Mouse (Mus musculus) adrenal gland, postnatal 25 days (tissue): ENCODE data around the gene Padi6. TPM values are rescaled to one million over a fixed set of nuclear protein-coding genes. Genes with fewer than 3 reads are reported as not detected.

ENCODE experiments used
- DNase-seq: peaks from one replicate; pipeline ENCODE4 v3.0.0; 2021; ENCODE audit warnings: mixed read lengths
- total RNA-seq: library from RNA; stranded (reverse); gene quantifications from 2 replicates; pipeline ENCODE4 v1.2.3, GENCODE M21; 2021

Padi6 gene
- total RNA-seq, 1 experiment from 2014 or later, result 0.15 TPM

DNA sequence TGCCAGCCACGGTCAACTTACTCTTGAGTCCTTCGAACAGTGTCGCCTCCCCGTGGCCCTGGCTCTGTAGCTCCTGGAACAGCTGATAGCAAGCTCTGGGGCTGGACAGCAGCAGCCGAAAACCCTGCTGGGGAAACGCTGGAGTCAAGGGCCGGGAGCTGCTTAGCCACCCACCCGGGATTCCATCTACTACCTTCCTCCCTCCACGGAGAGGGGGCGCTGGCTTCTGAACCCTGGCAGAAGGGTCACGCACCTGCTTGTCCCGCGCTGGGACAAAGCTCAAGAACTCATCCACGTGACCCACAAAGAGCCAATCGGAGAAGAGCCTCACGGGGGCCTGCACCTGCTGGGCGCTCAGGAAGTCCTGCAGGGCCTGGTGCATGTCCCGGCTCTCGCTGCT, 7.9 kb upstream of the Padi6 start:
- DNase-seq, result no peak

DNA sequence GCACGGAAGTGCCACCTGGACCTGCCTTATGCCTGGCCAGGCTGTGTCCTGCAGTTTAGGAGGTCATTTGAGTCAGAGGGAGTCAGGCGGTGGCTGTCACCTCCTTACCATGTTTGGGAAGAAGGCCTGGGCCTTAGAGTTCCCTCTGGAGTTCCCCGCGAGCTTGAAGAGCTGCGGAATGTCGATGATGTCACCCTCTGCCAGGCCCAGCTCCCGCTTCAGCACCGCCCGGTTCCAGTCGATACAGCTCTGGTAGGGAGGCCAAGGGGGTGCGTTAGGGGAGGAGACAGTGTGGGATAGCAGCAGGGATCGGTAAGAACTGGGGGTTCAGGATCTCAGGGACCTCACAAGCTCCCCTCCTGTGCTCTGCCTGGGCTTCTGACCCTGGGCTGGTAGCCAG, 5.5 kb upstream of the Padi6 start:
- DNase-seq, result no peak

DNA sequence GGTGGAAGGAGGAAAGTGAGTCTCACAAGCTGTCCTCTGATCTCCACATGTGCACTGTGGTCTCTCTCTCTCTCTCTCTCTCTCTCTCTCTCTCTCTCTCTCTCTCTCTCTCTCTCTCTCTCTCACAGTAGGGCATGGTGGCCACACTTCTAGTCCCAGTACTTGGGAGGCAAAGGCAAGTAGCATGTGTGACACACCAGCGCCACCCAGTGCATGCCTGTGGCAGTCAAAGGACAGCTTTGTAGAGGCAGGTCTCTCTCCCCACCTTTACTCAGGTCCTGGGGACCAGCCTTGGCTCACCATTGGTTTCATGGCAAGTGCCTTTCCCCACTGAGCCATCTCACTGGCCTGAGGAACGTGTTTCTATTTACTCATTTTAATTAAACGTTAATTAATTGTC, 2.2 kb upstream of the Padi6 start:
- peak; percentile 65 for DNase-seq

DNA sequence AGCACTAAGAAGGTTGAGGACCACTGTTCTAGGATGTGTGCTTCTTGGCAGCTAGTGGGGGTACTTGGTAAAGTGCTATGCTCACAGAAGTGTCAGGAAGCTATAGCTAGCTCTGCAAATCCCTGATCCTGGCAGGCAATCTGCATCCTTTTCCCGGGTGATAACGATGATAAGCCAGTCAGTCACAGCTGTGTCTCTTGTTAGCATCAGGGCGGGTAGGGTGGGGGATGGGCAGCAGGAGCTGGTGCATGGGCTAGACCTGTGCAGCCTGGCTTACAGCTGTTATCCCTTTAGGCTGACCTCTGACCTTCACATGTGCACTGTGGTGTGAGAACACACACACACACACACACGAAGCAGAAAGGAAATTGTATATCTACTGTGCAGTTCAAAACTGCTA, 643 bp upstream of the Padi6 start:
- no peak for DNase-seq

DNA sequence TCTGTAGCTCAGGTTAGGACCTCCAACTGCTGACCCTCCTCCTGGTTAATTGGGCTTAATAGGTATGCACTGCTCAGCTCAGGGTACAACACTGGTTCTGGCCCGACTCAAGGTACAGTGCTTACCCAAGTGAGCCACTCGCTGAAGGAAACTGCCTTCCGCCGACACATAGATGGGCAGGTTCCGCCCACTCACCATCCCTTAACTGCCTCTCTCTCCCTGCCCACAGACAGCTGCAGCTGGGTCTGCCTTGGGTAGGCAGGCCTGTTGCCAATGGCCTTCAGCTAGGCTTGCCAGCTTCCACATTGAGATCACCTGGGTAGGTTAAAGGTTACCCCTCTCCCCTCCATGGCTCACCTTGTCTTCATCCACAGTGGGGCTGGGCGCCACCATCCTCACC, 1.0 kb downstream of the Padi6 start:
- no peak for DNase-seq

DNA sequence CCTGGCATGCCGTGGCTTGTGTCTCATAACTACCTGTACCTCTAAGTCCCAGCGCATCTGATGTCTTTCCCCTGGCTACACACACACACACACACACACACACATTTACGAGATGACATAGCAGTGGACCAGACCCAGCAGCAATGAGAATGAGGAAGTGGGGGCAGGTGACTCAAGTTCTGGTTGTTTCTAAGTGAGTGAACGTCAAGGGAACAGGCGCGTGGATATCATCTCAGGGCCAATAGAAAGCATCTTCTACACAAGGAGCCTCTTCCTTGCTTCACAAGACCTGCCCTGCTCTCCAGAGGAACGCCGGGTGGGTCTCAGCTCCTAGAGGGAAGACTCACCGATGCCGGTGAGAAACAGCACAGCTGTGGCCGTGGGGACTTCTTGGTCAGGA, 1.8 kb downstream of the Padi6 start:
- DNase-seq, result no peak

DNA sequence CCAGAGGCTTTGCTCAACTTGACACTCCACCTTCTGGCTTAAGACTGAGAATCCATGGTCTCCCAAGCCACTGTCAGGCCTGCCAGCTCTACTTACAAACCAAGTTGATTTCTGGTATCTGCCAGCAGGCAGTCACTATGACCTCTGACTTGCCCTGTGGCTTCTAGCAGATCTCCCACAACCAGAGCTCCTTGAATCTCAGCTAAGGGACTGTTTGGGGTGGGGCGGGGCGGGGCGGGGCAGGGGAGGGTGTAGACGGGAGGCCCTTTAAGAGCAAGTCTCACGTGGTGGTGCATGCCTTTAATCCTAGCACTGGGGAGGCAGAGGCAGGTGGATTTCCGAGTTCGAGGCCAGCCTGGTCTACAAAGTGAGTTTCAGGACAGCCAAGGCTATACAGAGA, 9.6 kb downstream of the Padi6 start:
- no peak for DNase-seq

DNA sequence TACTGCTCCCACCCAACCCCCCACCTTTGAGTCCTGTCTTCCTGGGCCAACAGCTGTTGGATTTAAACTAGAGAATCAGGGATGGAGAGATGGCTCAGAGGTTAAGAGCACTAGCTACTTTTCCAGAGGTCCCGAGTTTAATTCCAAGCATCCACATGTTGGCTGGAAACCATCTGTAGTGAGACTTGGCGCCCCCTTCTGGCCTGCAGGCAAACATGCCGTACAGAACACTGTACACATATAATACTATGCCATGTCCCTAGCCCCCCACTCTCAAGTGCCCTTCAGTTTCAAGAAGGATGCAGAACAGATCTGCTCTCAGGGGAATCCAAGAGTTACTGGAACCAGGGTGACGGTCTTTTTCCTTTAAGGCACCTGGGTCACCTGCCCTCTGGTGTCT, 10.8 kb downstream of the Padi6 start:
- no peak for DNase-seq

DNA sequence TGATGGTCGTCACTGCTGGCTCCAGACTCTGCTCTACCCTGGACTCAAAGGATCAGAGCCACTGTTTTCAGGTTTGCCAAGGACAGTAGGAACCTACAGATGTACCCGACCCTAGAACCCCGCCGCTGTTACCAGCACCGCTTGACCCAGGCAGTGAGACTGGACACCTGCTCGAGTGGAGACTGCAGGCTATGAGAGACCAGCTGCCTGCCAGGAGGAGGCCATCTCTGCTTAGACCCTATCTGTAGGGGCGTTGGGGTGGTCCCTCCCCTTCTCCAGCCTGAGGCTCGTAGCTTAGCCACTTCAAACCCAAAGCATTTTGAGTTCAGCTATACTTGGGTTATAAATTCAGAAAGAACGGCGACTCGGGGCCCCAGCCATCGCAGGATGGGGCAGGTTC, 15.5 kb downstream of the Padi6 start:
- DNase-seq, result no peak

DNA sequence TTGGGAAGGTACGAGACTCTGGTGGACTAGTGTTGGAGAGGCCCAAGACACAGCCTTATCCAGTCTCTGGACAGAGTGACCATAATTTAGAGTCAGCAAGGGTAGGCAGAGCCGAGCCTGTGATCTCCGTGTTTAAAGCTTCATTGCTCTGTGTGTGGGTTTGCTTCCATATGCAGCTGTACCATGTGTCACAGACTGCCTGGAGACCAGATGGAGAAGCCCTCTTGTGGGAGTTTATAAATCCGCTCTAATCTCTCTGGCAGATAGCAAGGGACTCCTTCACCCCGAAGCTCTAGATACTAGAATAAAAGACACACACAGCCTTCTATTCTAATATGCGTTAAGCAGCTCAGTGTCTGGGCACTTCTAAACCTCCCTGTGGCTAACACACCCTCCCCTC, 17.7 kb downstream of the Padi6 start:
- no peak for DNase-seq

DNA sequence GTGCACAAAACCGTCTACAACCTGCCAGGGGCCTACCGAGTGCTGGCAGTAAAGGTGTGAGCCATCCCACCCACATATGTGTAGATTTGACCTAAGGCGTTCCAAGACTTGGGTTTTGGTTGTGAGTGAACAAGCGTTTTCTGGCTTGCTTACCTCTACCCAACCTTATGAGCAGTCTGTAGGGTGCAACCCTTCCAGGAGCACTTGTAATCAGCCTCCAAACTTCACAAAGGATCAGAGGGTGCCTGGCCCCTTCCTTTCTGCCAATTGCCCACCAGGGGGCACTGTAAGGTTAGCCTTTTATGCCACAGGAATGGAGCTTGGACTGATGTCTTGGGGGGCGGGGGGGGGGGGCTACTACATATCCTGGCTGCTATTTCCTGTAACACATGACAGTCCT, 18.6 kb downstream of the Padi6 start:
- no peak for DNase-seq

DNA sequence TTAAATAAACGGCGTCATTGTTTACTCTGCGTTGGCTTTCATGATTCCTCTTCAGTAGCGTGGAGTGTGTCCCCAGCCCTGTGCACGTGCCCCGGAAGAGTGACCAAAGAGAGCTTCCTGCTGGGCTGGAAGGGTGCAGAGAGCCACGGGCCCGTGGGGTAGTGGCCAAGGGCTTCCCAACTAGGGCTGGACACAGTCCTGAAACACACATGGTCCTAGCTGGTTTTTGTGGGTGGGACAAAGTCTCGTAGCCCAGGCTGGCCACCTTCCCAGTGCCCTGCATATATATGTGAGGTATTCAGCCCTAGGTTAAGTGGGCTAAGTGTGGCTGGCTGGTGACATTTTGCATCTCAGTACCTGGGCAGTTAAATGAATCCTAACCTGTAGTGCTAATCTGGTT, 19.3 kb downstream of the Padi6 start:
- no peak for DNase-seq

DNA sequence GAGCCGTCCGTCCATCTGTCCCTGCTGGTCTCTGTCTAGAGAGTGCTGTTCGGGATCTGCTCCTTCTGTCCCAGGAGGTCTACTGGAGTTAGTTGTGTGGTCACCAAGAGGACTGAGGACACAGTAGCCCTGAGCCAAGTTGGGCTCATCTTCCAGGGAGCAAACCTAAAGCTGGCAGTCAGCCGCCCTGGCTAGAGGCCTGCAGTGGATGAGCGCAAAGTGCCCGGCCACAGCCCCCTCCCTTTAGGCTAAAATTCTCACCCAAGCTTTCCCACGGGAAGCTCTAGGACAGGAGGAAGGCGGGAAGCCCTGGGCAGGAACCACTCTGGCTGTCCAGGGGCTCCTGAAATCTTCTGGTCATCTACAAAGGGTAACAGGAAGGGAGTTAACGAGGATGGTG, 19.7 kb downstream of the Padi6 start:
- no peak for DNase-seq

DNA sequence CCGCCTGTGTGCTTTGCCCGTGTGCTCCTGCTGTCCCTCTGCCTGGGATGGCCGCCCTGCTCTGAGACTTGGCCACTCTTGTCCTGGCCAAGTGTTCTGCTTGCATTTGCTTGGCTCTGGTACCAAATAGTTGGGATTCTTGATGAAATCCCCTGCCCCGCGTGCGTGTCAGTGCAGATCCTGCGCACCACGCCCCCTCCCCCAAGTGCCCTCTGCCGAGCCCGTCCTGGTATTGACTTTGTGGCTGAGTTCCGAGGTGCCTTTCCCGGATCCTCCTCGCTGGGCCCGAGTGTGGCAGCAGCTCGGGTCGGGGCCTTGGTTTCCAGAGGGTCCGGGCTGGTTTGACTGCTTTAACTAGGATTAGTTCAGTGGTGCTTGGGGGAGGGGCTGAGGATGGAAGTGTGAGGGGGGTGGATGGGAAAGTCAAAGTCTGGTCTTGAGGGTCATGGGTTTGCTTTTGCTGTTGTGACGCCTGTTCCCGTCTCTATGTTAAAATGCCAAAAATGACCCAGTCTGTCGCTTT, 20.4 kb downstream of the Padi6 start:
- no peak for DNase-seq

DNA sequence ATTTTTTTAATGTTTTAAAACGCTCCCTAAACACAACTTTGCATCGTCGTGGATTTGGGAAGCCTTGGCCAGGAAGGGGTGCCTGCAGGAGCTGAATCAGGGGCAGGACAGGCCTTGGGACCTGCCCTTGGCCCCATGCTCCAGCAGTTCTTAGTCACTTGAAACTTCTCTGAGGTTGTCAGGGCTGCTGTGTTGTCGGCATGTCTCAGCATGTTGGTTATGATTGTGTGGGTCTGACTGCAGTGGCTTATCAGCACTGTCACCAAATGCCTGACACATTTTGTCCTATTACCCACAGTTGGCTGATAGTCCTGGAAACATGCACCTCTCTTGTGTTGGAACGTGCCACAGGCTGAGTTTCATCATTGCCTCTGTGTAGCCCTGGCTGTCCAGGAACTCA, 22.4 kb downstream of the Padi6 start:
- DNase-seq, result peak; percentile 44

DNA sequence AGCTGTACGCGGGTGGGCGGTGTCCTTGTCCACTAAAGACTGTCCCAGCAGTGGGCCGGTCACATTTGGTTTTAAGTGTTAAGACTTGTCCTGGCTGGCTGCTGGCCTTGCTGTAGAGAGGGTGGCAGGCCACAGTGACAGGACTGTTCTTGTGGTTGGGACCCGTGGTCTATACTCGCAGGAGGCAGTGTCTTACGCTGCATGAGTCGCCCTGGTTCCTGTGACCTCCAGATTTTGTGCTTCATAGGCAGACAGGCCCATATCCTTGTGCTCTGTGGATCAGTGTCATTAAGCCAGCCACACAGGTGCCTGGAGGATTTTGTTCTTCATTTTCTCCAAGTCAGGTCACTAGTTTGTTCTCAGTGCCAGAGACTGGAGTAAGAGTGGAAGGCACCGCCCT, 24.0 kb downstream of the Padi6 start:
- DNase-seq, result no peak

DNA sequence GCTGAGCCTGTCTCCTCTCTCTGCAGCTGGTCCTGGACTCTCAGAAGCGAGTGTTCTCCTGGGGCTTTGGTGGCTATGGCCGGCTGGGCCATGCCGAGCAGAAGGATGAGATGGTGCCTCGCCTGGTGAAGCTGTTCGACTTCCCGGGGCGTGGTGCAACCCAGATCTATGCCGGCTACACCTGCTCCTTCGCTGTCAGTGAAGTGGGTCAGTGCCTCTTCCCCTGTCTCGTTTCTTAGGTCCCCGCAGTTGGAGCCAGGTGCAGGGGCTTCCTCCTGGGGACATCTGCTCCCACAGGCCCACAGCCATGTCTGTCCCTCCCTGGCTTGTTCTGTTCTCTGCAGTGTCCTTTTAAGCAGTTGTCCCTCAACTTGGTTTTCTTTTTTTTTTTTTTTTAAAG, 25.4 kb downstream of the Padi6 start:
- no peak for DNase-seq

DNA sequence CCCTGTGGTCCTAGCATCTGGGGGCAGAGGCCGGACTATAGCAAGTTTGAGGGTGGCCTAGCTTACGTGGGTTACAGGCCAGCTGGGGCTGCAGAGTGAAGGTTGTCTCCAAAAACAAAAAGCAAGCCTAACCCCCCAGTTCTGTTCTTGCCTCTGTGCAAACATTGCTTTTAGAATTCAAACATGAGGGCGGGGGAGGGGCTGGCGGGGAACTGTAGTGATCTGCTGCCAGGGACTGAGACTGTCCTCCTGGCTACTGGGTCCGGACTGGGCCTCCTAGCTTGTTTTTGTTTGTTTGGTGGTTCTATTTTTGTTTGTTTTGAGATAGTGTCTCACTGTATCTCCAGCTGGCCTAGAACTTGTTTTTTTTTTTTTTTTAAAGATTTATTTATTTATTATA, 27.9 kb downstream of the Padi6 start:
- no peak for DNase-seq

DNA sequence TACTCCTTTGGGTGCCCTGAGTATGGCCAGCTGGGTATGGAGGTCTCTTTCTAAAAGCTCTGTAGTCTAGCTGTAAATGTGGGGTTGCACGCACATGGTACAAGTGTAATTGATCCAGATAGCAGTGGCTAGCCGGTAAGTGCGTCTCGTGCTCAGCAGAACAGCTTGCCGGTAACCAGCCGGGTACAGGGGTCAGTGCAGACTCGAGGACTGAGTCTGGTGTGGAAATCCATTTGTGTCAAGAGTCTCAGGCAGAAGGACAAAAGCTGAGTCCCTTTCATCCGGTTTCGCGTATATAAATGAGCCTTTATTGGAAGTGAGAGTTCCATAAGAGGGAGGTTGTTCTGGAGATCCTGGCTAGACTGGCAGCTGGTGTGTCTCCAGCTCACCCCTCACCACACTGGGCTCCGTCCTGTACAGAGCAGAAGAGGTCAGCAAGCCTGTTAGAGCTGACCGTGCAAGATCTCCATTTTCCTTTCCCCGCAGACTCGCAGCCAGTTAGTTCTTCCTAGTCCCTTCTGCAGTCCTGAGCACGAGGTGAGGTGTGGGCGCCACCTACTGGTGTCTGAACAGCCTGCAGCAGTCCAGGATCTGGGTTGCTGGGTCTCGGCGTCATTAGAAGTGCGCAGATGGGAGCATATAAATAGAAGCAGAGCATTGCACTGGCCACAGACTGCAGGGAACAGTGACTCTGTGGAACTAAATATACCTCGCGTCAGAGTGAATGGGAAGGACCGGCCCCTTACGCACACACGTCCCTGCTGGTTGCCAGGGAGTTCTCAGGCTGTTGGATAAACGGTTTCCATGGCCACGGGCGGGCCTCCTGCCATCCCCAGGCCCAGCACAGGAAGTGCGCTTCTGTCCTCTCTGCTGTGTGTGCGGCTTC, 28.7 kb downstream of the Padi6 start:
- DNase-seq, result peak; percentile 89

DNA sequence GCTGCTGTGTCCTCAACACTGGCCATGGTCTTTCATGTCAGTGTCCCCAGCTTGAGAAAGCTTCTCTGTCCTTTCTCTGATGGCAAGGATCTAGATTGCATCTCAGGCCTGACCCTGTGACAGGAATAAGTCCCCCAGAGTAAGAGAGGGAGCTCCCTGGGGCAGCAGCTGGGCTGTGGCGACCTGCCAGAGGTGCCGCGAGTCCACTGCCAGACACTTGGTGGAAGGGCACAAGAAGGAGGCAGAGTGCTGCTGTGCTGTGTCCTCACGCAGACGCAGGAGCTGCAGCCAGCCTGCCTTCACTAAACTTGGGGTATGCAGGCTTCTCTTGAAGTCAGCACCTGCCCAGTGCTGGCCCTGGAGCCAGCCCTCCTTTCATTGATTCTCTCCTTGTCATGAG, 31.1 kb downstream of the Padi6 start:
- no peak for DNase-seq

DNA sequence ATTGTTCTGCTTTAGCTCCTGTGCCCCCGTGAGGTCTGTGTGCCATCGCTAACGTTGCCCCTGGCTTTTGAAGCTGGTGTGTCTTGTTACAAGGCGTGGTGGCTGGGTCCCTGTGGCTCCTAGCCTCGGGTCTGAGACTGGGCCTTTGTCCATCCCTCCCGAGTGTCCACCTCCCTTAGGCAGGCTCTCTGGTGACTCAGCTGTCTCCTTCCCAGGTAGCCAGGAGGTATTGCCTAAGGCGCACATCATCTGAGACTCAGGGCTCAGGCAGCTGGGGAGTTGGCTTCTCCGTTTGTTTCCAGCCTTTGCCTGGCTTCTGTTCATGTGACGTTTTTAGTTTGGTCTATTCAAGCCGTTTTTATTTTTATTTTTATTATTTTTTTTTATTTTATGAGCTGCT, 31.7 kb downstream of the Padi6 start:
- no peak for DNase-seq

DNA sequence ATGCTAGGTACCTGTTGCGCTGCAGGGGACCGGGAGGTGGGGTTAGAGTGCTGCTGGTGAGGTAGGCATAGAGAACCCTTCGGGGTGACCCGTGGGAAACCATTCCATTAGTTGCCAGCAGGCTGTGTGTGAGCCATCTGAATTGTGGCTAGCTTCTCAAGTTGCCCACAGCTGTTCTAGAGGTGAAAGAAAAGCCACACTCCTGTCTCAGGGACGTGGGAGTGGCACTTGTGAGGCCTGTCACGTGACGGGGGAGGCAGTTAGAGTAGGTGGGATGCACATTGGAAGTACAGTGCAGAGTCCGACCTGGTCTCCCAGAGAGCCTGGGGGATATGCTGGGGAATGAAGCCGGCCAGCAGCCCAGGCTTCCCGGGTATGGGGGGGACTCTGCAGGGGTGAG, 32.8 kb downstream of the Padi6 start:
- DNase-seq, result no peak

DNA sequence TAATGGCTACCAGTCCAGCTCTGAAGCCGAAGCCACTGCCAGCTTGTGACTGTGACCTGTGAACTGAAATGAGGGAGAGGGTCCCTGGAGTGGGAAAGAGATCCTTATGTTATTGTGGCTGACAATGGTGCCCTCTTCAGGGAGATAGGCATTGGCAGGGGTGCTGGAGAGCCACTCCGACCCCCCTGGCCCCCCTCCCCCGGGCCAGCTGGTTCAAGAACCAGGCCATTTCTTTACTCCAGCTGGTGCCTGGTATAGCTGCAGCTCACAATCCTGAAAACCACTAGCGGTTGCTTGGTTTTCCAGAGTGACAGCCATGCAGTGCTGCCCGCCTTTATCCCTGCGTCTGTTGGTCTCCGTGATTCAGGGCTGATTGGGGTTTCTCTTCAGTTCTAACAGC, 33.3 kb downstream of the Padi6 start:
- DNase-seq, result no peak

DNA sequence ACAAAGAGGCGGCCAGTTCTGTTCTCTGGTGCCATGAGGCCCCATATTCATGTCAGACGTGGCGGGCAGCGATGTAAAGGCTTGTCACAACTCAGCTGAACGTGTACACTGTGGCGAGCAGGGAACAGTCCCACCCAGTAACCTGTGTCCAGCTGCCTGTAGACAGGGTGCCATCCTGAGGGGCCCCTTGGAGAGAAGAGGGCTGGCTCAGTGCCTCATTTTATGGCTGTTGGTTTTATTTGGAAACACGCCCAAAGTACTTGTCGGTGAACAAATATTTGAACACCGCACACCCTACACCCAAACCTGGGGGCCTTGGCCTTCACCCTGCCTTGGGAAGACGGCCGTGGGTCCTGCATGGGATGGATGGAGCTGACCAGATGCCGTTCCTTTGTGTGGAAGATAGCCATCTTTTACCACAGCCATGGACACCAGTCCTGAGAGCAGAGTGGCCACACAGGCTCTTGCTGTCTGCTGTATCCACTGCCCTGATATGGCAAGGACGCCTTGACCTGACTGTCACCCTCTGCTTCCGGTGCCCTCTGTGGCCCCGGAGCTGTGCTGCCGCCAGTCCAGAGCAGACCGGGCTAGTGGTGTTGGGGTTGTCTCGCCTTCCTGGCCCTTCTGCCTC, 34.0 kb downstream of the Padi6 start:
- DNase-seq, result no peak
